Comparison of ENCODE assay signal across 7 mouse cellular contexts in the genomic region with DNA sequence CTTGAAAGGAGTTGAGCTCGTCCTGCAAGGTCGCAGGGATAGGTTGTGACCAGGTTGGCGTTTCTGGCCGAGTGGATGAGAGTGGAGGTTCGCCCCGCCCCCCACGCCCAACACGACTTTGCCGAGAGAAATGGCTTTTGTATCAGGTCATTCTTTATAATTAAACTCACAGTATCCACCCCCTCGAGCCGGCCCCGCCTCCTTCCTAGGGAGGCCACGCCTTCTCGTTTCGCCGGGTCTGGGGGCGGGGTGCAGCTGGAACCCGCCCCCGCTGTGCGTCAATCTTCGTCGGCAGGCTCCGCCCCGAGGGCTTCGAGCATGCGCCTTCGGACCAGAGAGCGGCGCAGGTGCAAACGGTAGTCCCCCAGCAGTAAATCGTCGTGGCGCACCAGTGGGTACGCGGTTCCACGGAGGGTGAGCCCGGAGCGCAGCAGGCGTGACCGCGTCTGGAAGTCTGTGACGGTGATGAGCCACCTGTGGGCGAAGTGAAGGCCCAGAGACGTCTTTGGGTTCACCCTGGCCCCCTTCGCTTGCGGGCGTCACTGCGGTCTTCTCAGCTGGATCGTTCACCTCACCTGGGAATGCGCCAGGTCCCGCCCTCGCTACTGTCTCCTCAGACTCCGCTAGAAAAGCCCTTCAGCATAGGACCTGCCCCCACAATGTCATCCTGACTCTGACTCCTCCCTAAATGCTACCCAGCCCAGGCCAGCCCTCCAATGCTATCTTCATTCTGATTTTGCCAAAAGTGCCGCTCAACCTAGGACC. TPM values are rescaled to one million over a fixed set of nuclear protein-coding genes. Genes with fewer than 3 reads are reported as not detected.
A peak's percentile ranks its signal among the peaks of the same experiment; 100 is the strongest.
DNase-seq lines count a peak whose midpoint lies in the region; ATAC-seq and TF ChIP-seq lines count a peak whose summit lies in the region.

No protein-coding gene starts in this region.

- H3K36me3 ChIP-seq in embryonic facial prominence, embryonic 10.5 days (replicated peaks), result no peaks in the 10 kb centered on the region
- no peaks in the 10 kb centered on the region for H3K36me3 ChIP-seq in kidney, adult 2 months (ENCODE audit: control insufficient read depth, insufficient read depth, low read length)
- no peaks in the 10 kb centered on the region for H3K36me3 ChIP-seq in limb, embryonic 11.5 days (ENCODE audit: control insufficient read depth, insufficient read depth, low read length)
- 0 out of 2 replicates have a peak, but pooled peaks cover 9% of the 10 kb centered on the region for H3K36me3 ChIP-seq in midbrain, embryonic 13.5 days

- peak overlapping the region; percentile 76 for H3K27ac ChIP-seq in embryonic facial prominence, embryonic 10.5 days (replicated peaks)
- H3K27ac ChIP-seq in kidney, adult 2 months (ENCODE audit: insufficient read depth, low read depth, low read length), result peak overlapping the region; percentile 77
- no peak overlapping the region for H3K27ac ChIP-seq in limb, embryonic 11.5 days (replicated peaks; ENCODE audit: low read depth, low read length)
- peak overlapping the region; percentile 94 for H3K27ac ChIP-seq in midbrain, embryonic 13.5 days

- WGBS in embryonic facial prominence, embryonic 10.5 days, result under 1% methylated on average over 54 of the region's 54 CpGs
- WGBS in kidney, adult 2 months, result under 1% methylated on average over 54 of the region's 54 CpGs
- WGBS in limb, embryonic 11.5 days, result under 1% methylated on average over 54 of the region's 54 CpGs
- under 1% methylated on average over 54 of the region's 54 CpGs for WGBS in midbrain, embryonic 13.5 days

- ATAC-seq in limb, embryonic 11.5 days (ENCODE audit: insufficient number of reproducible peaks, low FRiP score, low TSS enrichment, low read depth), result peak; percentile 61
- ATAC-seq in midbrain, embryonic 13.5 days, result peak; percentile 82

- peak; percentile 94 for DNase-seq in adrenal gland, postnatal 25 days
- peak; percentile 94 for DNase-seq in embryonic facial prominence, embryonic 10.5 days (ENCODE audit: low spot score)
- peak; percentile 93 to 94 for DNase-seq in heart, adult 18-20 months
- peak; percentile 96 for DNase-seq in kidney, adult 2 months
- DNase-seq in limb, embryonic 11.5 days (ENCODE audit: low spot score), result peak; percentile 91
- peak; percentile 77 for DNase-seq in spleen, adult 12 weeks (ENCODE audit: low spot score)

- no peaks in the 10 kb centered on the region for H3K9me3 ChIP-seq in embryonic facial prominence, embryonic 10.5 days
- no peaks in the 10 kb centered on the region for H3K9me3 ChIP-seq in limb, embryonic 11.5 days (ENCODE audit: control insufficient read depth, low read length)
- no peaks in the 10 kb centered on the region for H3K9me3 ChIP-seq in midbrain, embryonic 13.5 days

- peak overlapping the region; percentile 45 for H3K9ac ChIP-seq in limb, embryonic 11.5 days (ENCODE audit: low read length)
- peak overlapping the region; percentile 68 for H3K9ac ChIP-seq in midbrain, embryonic 13.5 days (replicated peaks)

- peak overlapping the region; percentile 71 for H3K4me2 ChIP-seq in limb, embryonic 11.5 days (ENCODE audit: low read depth, severe bottlenecking)
- H3K4me2 ChIP-seq in midbrain, embryonic 13.5 days (replicated peaks), result peak overlapping the region; percentile 82

- TF ChIP-seq POLR2A in kidney, adult 2 months (IDR thresholded peaks at IDR 0.05; ENCODE audit: low read depth, low read length), result peak; percentile 56

- TF ChIP-seq CTCF in kidney, adult 2 months (conservative IDR thresholded peaks at IDR 0.05; ENCODE audit: insufficient read depth, insufficient read length, low read depth, low read length), result no peak

- H3K27me3 ChIP-seq in embryonic facial prominence, embryonic 10.5 days (replicated peaks; ENCODE audit: low read depth, poor library complexity, severe bottlenecking), result peaks cover 89% of the 10 kb centered on the region
- H3K27me3 ChIP-seq in kidney, adult 2 months (replicated peaks; ENCODE audit: control insufficient read depth, insufficient read depth, low read length), result no peaks in the 10 kb centered on the region
- peaks cover 67% of the 10 kb centered on the region for H3K27me3 ChIP-seq in limb, embryonic 11.5 days (ENCODE audit: control insufficient read depth, insufficient read depth, low read length)
- H3K27me3 ChIP-seq in midbrain, embryonic 13.5 days, result peaks cover 37% of the 10 kb centered on the region

- peaks cover 48% of the 10 kb centered on the region for H3K4me1 ChIP-seq in embryonic facial prominence, embryonic 10.5 days
- no peaks in the 10 kb centered on the region for H3K4me1 ChIP-seq in kidney, adult 2 months (ENCODE audit: control insufficient read depth, insufficient read depth, low read length)
- H3K4me1 ChIP-seq in limb, embryonic 11.5 days (ENCODE audit: control insufficient read depth, insufficient read depth, low read length), result 0 out of 2 replicates have a peak, but pooled peaks cover 7% of the 10 kb centered on the region
- H3K4me1 ChIP-seq in midbrain, embryonic 13.5 days (replicated peaks), result peaks cover 49% of the 10 kb centered on the region

- H3K4me3 ChIP-seq in embryonic facial prominence, embryonic 10.5 days, result peak overlapping the region; percentile 64
- H3K4me3 ChIP-seq in kidney, adult 2 months (ENCODE audit: insufficient read depth, low read depth, low read length), result peak overlapping the region; percentile 67
- peak overlapping the region; percentile 35 for H3K4me3 ChIP-seq in limb, embryonic 11.5 days (ENCODE audit: low read depth, low read length)
- peak overlapping the region; percentile 47 for H3K4me3 ChIP-seq in midbrain, embryonic 13.5 days (replicated peaks)

RNA-seq across cellular contexts. Expression of a gene that starts 23.8 kb away (rescaled TPM):
- total RNA-seq in adrenal gland, postnatal 25 days (2021), result 4.1 and 5.7 TPM in 2 replicates
- 1.8 and 2.4 TPM in 2 replicates for polyA plus RNA-seq in embryonic facial prominence, embryonic 10.5 days (2016; fragmentation: Nextera tagmentation; extraction: Ambion mirVana)
- total RNA-seq in heart, adult 18-20 months (2021), result 1 to 10 TPM; 2.3 to 2.9 TPM
- polyA plus RNA-seq in kidney, adult 2 months (2012; rRNA removed), result 12.0 and 12.9 TPM in 2 replicates
- 2.1 TPM in 2 replicates for polyA plus RNA-seq in limb, embryonic 11.5 days (2014; fragmentation: Nextera tagmentation; extraction: Ambion mirVana)
- 16.9 and 17.6 TPM in 2 replicates for polyA plus RNA-seq in midbrain, embryonic 13.5 days (2015; fragmentation: Nextera tagmentation; extraction: Ambion mirVana)

RNA-seq across cellular contexts. Expression of a gene that starts 25.5 kb away (rescaled TPM):
- 2.3 TPM in 1 of 2 replicates, not detected in the other for total RNA-seq in adrenal gland, postnatal 25 days (2021)
- 1.1 and 1.9 TPM in 2 replicates for polyA plus RNA-seq in embryonic facial prominence, embryonic 10.5 days (2016; fragmentation: Nextera tagmentation; extraction: Ambion mirVana)
- total RNA-seq in heart, adult 18-20 months (2021), result under 1 TPM; 0.30 to 0.31 TPM
- 0.69 and 0.75 TPM in 2 replicates for polyA plus RNA-seq in kidney, adult 2 months (2012; rRNA removed)
- 0.37 and 0.53 TPM in 2 replicates for polyA plus RNA-seq in limb, embryonic 11.5 days (2014; fragmentation: Nextera tagmentation; extraction: Ambion mirVana)
- 0.70 and 1.4 TPM in 2 replicates for polyA plus RNA-seq in midbrain, embryonic 13.5 days (2015; fragmentation: Nextera tagmentation; extraction: Ambion mirVana)

RNA-seq across cellular contexts. Expression of a gene that starts 50.0 kb away (rescaled TPM):
- total RNA-seq in adrenal gland, postnatal 25 days (2021), result 8.5 and 10.4 TPM in 2 replicates
- 0.80 and 0.97 TPM in 2 replicates for polyA plus RNA-seq in embryonic facial prominence, embryonic 10.5 days (2016; fragmentation: Nextera tagmentation; extraction: Ambion mirVana)
- 1 to 10 TPM; 2.1 to 2.7 TPM for total RNA-seq in heart, adult 18-20 months (2021)
- polyA plus RNA-seq in kidney, adult 2 months (2012; rRNA removed), result 0.43 and 0.66 TPM in 2 replicates
- polyA plus RNA-seq in limb, embryonic 11.5 days (2014; fragmentation: Nextera tagmentation; extraction: Ambion mirVana), result 0.78 and 0.85 TPM in 2 replicates
- polyA plus RNA-seq in midbrain, embryonic 13.5 days (2015; fragmentation: Nextera tagmentation; extraction: Ambion mirVana), result 26.0 and 26.4 TPM in 2 replicates

RNA-seq across cellular contexts. Expression of a gene that starts 53.4 kb away (rescaled TPM):
- 3.4 and 3.6 TPM in 2 replicates for total RNA-seq in adrenal gland, postnatal 25 days (2021)
- polyA plus RNA-seq in embryonic facial prominence, embryonic 10.5 days (2016; fragmentation: Nextera tagmentation; extraction: Ambion mirVana), result 1.5 and 1.8 TPM in 2 replicates
- total RNA-seq in heart, adult 18-20 months (2021), result under 1 TPM; 0.69 to 0.87 TPM
- polyA plus RNA-seq in kidney, adult 2 months (2012; rRNA removed), result 6.4 and 8.1 TPM in 2 replicates
- polyA plus RNA-seq in limb, embryonic 11.5 days (2014; fragmentation: Nextera tagmentation; extraction: Ambion mirVana), result 1.9 and 2.2 TPM in 2 replicates
- 3.7 and 4.0 TPM in 2 replicates for polyA plus RNA-seq in midbrain, embryonic 13.5 days (2015; fragmentation: Nextera tagmentation; extraction: Ambion mirVana)

Comparison
In these comparisons a context has a peak if more than half of its experiments do, and no peak if none do; other contexts are left out.
1. RNA of a gene that starts 50.0 kb away (polyA plus RNA-seq): 26.0 to 26.4 TPM in midbrain, embryonic 13.5 days; 0.78 to 0.85 TPM in limb, embryonic 11.5 days, 0.80 to 0.97 TPM in embryonic facial prominence, embryonic 10.5 days and 0.43 to 0.66 TPM in kidney, adult 2 months; every median in the first group is over 10 times any median in the second.
2. Peak in every context shown above with its lines, with median percentiles within 50 percentile points of each other: DNase-seq and H3K4me3 ChIP-seq.